Mouse (Mus musculus) common myeloid progenitor, adult 5-6 weeks (primary cell): ENCODE results near the gene Vmn1r235. TPM values are rescaled to one million over a fixed set of nuclear protein-coding genes. Genes with fewer than 3 reads are reported as not detected.
"Not testable (repeated sequence)": the region's sequence is repeated elsewhere in the genome, so short reads cannot be mapped to it uniquely, and the experiment has no call there.

Source experiments
- ATAC-seq: replicated peaks from 2 replicates; pipeline ENCODE4 v1.8.0; 2016; ENCODE audit warnings: low read depth, mild to moderate bottlenecking, moderate TSS enrichment, inconsistent platforms; ENCODE audit not compliant: poor library complexity, severe bottlenecking
- total RNA-seq: library from RNA; stranded (forward); fragments of 200-1000, 187-1606 nt; gene quantifications from 2 replicates; pipeline ENCODE4 v1.2.3, GENCODE M21; 2017

Vmn1r235 gene
- total RNA-seq = not detected in 2 replicates

DNA sequence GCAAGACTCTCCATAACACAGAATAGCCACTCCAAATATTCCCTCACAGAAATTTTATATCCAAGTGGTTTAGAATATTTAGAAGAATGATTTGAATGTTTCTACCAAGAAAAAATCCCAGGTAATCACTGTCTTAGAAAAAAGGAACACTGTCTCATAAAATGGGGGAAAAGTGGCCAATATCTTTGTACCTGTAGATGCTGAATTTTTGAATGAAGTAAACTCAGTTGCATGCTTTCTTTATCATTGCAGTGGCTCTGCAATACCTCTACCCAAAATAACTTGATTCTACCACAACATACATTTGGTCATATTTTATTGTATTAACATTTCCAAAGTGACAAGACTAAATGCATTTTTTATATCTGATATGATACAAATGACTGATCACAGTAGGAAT is at the start of gene Vmn1r235:
Vmn1r235 (plus strand) TSS at position 301 of the 400 bp plus-strand sequence.
- no peak for ATAC-seq

DNA sequence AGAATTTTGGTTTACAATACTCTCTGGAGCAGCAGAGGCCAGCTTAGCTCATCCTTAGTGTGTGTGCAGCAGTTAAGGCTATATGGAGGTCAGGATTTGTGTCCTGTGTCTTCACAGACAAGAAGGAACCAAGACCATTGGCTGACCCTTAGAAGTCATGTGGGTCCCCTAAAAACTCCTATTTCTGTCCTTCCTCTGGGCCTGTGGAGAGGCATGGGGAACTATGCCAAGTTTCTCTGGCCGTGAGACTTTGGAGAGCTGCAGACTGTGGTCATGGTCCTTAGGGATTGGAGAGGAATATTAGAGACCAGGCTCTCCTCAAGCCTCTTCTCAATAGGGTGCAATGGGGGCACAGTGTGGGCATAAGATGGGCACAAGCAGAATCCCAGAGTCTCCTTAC is 45.1 kb upstream of the Vmn1r235 start:
- not testable (repeated sequence) for ATAC-seq

DNA sequence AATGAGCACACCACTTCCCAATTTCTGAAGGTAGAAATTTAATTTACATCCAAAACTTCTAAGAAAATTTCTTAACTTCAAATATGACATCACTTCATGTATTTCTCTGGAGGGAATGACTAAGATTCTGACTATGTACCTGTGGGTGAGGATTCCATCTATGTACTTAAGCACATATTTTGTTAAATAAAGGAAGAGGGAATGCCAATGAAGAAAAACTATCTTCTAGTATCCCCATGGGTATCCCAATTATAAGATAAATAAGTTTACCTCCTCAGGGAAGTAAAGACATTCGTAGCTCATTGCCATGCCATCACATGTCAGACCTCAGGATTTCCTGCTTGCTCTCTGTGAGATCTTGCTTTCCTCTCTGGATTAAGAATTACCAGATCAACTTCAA is 30.4 kb upstream of the Vmn1r235 start, which contains the start of gene Vmn1r234:
Vmn1r234 (plus strand) TSS at position 301 of the 400 bp plus-strand sequence.
- no peak for ATAC-seq

DNA sequence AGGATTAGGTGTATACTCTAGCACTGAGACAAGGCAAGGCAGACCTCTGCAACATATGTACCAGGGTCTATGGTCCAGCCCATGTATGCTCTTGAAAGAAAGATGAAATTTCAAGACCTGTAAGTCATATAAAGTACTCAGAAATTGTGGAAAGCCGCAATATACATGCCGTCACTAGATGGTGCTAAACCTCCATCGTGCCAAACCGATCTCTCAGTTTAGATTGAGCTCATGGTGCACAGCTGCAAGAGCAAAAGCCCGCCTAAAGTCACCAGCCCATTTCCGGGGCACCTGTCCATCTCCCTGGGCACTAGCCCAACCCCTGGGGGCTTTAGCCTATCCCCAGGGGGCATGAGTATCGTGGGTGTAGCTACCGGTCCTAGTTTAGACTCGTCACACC is 24.6 kb upstream of the Vmn1r235 start:
- peak; percentile 90 for ATAC-seq

DNA sequence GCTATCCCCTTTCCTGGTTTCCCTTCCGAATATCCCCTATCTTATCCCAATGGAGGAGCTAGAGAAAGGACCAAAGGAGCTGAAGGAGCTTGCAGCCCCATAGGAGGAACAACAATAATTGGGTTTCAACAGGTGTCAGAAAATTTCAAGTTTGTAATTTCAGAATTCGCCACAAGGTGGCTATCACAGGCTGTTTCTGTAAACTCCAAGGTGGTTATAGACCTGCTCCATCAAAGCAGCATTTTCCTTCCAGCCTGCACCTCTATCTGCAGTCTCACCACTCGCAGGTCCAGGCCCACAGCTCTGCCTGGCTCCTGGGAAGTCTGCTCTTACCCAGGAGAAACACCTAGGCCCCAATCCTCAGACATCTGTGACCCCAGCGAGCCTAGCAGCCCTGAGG is 15.9 kb downstream of the Vmn1r235 start:
- peak; percentile 90; the same call in 1 of the 2 replicates for ATAC-seq

DNA sequence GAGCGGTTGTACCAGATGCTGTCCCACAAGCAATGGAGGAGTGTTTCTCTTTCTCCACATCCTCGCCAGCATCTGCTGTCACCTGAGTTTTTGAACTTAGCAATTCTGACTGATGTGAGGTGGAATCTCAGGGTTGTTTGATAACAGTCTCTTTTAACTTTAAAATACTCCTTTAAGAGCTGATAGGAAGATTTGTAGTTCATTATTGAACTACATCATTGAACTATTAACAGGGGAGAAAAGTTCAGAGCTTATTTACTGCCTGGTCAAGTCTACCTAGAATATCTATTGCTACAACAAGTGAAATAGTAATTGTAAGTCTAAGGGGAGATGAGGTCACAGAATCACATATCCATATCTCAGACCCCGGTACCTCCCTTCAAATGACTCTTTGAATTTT is 26.4 kb downstream of the Vmn1r235 start, which contains the start of gene Vmn1r236:
Vmn1r236 (plus strand) TSS at position 301 of the 400 bp plus-strand sequence.
- ATAC-seq = no peak

DNA sequence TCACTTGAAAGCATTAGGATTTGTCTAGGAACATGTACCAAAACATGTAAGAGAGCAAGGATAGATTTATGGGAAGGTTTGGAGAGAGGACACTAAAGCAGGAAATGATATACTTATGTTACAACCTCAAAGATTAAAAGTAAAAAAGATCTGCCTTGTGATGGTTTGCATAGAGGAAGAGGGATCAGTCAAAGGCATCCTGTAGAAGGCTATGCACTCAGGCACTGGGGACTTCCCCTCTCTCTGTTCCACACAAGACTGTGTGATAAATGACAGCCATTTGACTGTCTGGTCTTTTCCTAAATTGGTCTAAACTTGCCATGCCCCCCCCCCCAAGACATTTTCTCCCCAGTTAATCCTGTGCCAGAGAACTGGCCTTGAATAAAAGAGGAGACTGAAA is 28.2 kb downstream of the Vmn1r235 start:
- no peak for ATAC-seq

DNA sequence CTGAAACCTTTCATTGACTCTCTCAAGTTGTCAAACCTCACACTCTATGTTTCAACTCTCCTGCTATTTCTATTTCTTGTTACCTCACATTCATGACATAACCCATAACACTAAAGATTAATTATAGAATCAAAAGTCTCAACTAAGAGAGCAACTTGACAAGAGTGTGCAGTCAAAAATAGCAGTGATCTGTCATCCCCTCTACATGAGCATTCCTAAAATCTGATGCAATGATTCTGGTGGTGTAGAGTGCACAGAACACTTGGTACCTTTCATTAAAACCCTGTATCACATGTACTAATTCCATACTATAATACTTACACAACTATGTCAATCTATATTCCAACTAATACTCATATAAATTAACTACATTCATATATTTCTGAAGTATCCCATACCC is 33.5 kb downstream of the Vmn1r235 start:
- no peak for ATAC-seq

DNA sequence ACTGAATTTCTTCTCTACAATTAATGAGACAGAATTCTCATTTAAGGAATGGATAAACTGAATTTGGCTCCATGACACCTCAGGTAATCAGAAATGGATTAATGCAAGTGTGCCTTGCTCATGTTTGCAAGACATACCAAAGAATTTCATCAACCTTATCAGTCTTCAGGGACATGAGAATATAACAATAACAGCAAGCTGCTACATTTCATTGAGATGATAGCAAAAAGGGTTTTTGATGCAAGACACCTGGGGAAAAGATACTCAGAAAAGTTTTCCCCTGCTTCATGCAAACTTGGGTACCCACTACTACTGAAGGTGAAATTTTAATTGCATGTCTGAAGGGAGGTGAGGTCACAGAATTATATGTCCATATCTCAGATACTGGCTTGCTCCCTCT is 55.4 kb downstream of the Vmn1r235 start, which contains the start of gene Vmn1r237:
Vmn1r237 (plus strand) TSS at position 301 of the 400 bp plus-strand sequence.
- ATAC-seq = no peak

Other genes starting within 250 kb of the Vmn1r235 start
- gene Zfp160, start 247.5 kb upstream of the Vmn1r235 start, total RNA-seq = 26.6 and 31.7 TPM in 2 replicates
- gene Vmn1r234, start 30.3 kb upstream of the Vmn1r235 start, total RNA-seq = not detected in 2 replicates
- not detected in 2 replicates for gene Vmn1r236, start 26.5 kb downstream of the Vmn1r235 start, total RNA-seq
- gene Vmn1r237, start 55.5 kb downstream of the Vmn1r235 start, total RNA-seq = not detected in 2 replicates
- gene Zfp677, start 127.3 kb downstream of the Vmn1r235 start, total RNA-seq = 13.7 and 16.6 TPM in 2 replicates
- gene Zfp54, start 166.8 kb downstream of the Vmn1r235 start, total RNA-seq = 5.9 and 6.3 TPM in 2 replicates
- 14.8 and 15.7 TPM in 2 replicates for gene Zfp51, start 194.0 kb downstream of the Vmn1r235 start, total RNA-seq
- gene Zfp53, start 232.6 kb downstream of the Vmn1r235 start, total RNA-seq = 9.1 and 14.6 TPM in 2 replicates